Mouse (Mus musculus) kidney, embryonic 14.5 days (tissue): ENCODE measurements around the gene Creld2. TPM values are rescaled to one million over a fixed set of nuclear protein-coding genes. Genes with fewer than 3 reads are reported as not detected.
A peak's percentile ranks its signal among the peaks of the same experiment; 100 is the strongest.

ENCODE experiments used
- ATAC-seq: fragments of 200-750 bp; cut with Nextera tagmentation; 2 replicates; pipeline ENCODE4 v1.8.0; 2017; ENCODE audit warnings: moderate number of reproducible peaks, mild to moderate bottlenecking, moderate TSS enrichment, moderate library complexity; ENCODE audit not compliant: low FRiP score, low TSS enrichment
- H3K27ac ChIP-seq: fragments of 300-500 bp; sonication (generic); 2 replicates; pipeline ENCODE4 v1.5.1; 2014; ENCODE audit warnings: low read depth, mild to moderate bottlenecking, low read length, moderate library complexity, mixed read lengths
- H3K27me3 ChIP-seq: fragments of 300-500 bp; sonication (generic); 2 replicates; pipeline ENCODE4 v1.6.1; 2014; ENCODE audit warnings: mild to moderate bottlenecking, low read length; ENCODE audit not compliant: control insufficient read depth, insufficient read depth
- H3K36me3 ChIP-seq: fragments of 300-500 bp; sonication (generic); 2 replicates; pipeline ENCODE4 v1.6.1; 2014; ENCODE audit warnings: low read length, mixed read lengths; ENCODE audit not compliant: control insufficient read depth, insufficient read depth
- H3K4me1 ChIP-seq: fragments of 300-500 bp; sonication (generic); 2 replicates; pipeline ENCODE4 v1.6.1; 2014; ENCODE audit warnings: low read length, mixed read lengths; ENCODE audit not compliant: control insufficient read depth, insufficient read depth
- H3K4me2 ChIP-seq: fragments of 300-500 bp; sonication (generic); replicated peaks from 2 replicates; pipeline ENCODE4 v1.6.1; 2014; ENCODE audit warnings: low read depth, mild to moderate bottlenecking, low read length
- H3K4me3 ChIP-seq: fragments of 300-500 bp; sonication (generic); 2 replicates; pipeline ENCODE4 v1.5.1; 2014; ENCODE audit warnings: mild to moderate bottlenecking, low read length
- H3K9ac ChIP-seq: fragments of 300-500 bp; sonication (generic); 2 replicates; pipeline ENCODE4 v1.6.1; 2014; ENCODE audit warnings: low read depth, mild to moderate bottlenecking, low read length, moderate library complexity
- H3K9me3 ChIP-seq: fragments of 300-500 bp; sonication (generic); 2 replicates; pipeline ENCODE4 v1.6.1; 2016; ENCODE audit warnings: low read length; ENCODE audit not compliant: control insufficient read depth
- WGBS: fragments of 180-500 bp; shearing (Covaris S2); extraction: QIAGEN DNeasy Blood & Tissue Kit; methylation state at CpG from one replicate; pipeline ENCODE4 v1.1.7; 2014; 5-methylcytosine and 5-hydroxymethylcytosine counted together
- polyA plus RNA-seq: library from polyadenylated mRNA; unstranded; fragments of >200 nt; fragmentation: Nextera tagmentation; extraction: Ambion mirVana; gene quantifications from 2 replicates; pipeline ENCODE4 v1.2.1, GENCODE M21; 2014

Creld2 gene
- polyA plus RNA-seq, 1 experiment from 2014 or later = 100 TPM

GRCm38 (mm10) chr15:88836571-88836970, 17.1 kb downstream of the Creld2 start:
- Histone ChIP-seq H3K27me3 (no peaks in the 10 kb centered on the region), H3K9me3 (no peaks in the 10 kb centered on the region), H3K4me2 (no peak overlapping the region), H3K9ac (no peak overlapping the region), H3K4me3 (no peak overlapping the region), H3K36me3 (no peaks in the 10 kb centered on the region), H3K27ac (no peak overlapping the region), H3K4me1 (peaks cover 15% of the 10 kb centered on the region)
- no peak for ATAC-seq
- 52% methylated on average over 5 of the region's 5 CpGs for WGBS

GRCm38 (mm10) chr15:88837199-88837932, 17.9 kb downstream of the Creld2 start:
- peak; percentile 42 for ATAC-seq
- Histone ChIP-seq H3K9me3 (no peaks in the 10 kb centered on the region), H3K27me3 (no peaks in the 10 kb centered on the region), H3K36me3 (no peaks in the 10 kb centered on the region), H3K9ac (peak overlapping the region; percentile 35), H3K4me1 (peaks cover 10% of the 10 kb centered on the region; the same call in 1 of the 2 replicates), H3K27ac (no peak overlapping the region), H3K4me2 (peak overlapping the region; percentile 70), H3K4me3 (peak overlapping the region; percentile 49)
- under 1% methylated on average over 39 of the region's 39 CpGs for WGBS

DNA sequence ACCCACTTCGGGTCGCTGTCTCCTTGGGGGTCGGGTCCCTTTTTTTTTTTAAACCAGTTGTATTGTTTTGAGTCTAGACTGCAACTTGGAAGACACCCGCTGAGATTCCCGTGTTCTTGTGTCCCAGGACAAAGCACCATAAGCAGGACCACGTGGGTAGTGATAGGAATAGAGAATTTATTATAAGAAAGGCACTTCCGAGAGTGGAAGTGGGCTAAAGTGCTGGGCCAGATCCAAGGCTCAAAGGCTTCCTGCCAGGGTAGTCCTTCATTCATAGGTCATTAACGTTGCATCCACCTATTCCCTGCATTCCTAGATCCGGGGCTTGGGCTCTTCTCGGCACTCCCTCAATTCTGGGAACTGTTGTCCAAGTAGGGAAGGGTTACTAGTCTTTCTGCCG, 18.5 kb downstream of the Creld2 start:
- WGBS = 1% methylated on average over 11 of the region's 11 CpGs
- H3K9ac ChIP-seq = peak overlapping the region; percentile 35; the same call in 1 of the 2 replicates

GRCm38 (mm10) chr15:88839271-88839670, 19.8 kb downstream of the Creld2 start:
- no peaks in the 10 kb centered on the region for H3K9me3 ChIP-seq
- H3K27me3 ChIP-seq = no peaks in the 10 kb centered on the region
- H3K36me3 ChIP-seq = no peaks in the 10 kb centered on the region
- H3K9ac ChIP-seq = 0 out of 2 replicates have a peak overlapping the region, but pooled peaks have one; percentile 28
- no peak overlapping the region for H3K4me2 ChIP-seq
- H3K27ac ChIP-seq = peak overlapping the region; percentile 73; the same call in 1 of the 2 replicates
- 32% methylated on average over 9 of the region's 9 CpGs for WGBS
- H3K4me3 ChIP-seq = no peak overlapping the region
- peak; percentile 36 for ATAC-seq
- H3K4me1 ChIP-seq = peaks cover 10% of the 10 kb centered on the region; the same call in 1 of the 2 replicates

More for the DNA sequence above, 18.5 kb downstream of the Creld2 start:
- no peaks in the 10 kb centered on the region for H3K27me3 ChIP-seq
- H3K9me3 ChIP-seq = no peaks in the 10 kb centered on the region
- H3K36me3 ChIP-seq = no peaks in the 10 kb centered on the region
- no peak for ATAC-seq
- H3K4me2 ChIP-seq = peak overlapping the region; percentile 70
- H3K27ac ChIP-seq = no peak overlapping the region
- peaks cover 10% of the 10 kb centered on the region; the same call in 1 of the 2 replicates for H3K4me1 ChIP-seq
- peak overlapping the region; percentile 49 for H3K4me3 ChIP-seq

DNA sequence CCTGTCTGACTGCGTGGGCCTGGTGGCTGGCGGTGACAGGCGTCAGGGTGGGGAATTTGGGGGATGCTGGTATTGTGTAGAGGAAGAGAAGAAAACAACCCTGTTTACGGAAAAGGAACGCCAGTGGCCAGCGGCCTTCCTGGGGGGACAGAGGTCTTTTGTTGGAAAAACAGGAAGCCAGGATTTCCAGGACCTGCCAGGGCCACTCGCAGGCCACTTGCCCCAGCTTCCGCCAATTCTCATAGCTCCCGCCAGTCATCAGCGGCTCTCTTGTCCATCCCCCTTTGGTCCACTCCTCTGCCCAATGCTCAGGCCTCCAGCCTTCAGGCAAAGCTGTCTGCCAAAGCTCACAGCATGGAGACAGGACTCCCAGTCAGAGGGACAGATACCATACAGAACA, 20.7 kb downstream of the Creld2 start:
- Histone ChIP-seq H3K4me2 (no peak overlapping the region), H3K36me3 (no peaks in the 10 kb centered on the region), H3K27ac (peak overlapping the region; percentile 73; the same call in 1 of the 2 replicates), H3K9me3 (no peaks in the 10 kb centered on the region), H3K27me3 (no peaks in the 10 kb centered on the region), H3K4me3 (no peak overlapping the region), H3K4me1 (peaks cover 10% of the 10 kb centered on the region; the same call in 1 of the 2 replicates), H3K9ac (no peak overlapping the region)
- WGBS = 66% methylated on average over 10 of the region's 10 CpGs
- no peak for ATAC-seq

DNA sequence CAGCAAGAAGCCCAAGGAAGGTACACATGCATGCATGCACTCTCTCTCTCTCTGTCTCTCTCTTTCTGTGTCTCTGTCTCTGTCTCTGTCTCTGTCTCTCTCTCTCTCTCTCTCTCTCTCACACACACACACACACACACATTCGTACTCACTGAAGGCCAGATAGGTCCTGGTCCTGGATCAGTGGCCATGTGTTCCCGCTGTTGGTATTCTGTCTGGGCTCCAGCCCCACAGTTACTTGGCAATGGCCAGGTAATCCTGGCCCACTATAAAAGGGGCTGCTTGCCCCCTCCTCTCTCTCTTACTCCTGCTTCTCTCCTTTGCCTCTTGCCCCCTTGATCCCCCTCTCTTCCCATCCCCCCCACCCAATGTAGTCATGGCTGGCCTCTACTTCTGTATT, 21.7 kb downstream of the Creld2 start:
- H3K27me3 ChIP-seq = no peaks in the 10 kb centered on the region
- no peak overlapping the region for H3K9ac ChIP-seq
- no peak overlapping the region for H3K4me3 ChIP-seq
- H3K36me3 ChIP-seq = no peaks in the 10 kb centered on the region
- no peaks in the 10 kb centered on the region for H3K9me3 ChIP-seq
- no peak overlapping the region for H3K4me2 ChIP-seq
- WGBS = 91% methylated on average over 2 of the region's 2 CpGs
- H3K27ac ChIP-seq = no peak overlapping the region
- ATAC-seq = no peak
- H3K4me1 ChIP-seq = peaks cover 10% of the 10 kb centered on the region; the same call in 1 of the 2 replicates

GRCm38 (mm10) chr15:88841580-88842299, 22.3 kb downstream of the Creld2 start:
- ATAC-seq = no peak
- no peak overlapping the region for H3K27ac ChIP-seq
- no peaks in the 10 kb centered on the region for H3K9me3 ChIP-seq
- no peak overlapping the region for H3K4me3 ChIP-seq
- H3K4me1 ChIP-seq = peaks cover 10% of the 10 kb centered on the region; the same call in 1 of the 2 replicates
- no peak overlapping the region for H3K4me2 ChIP-seq
- 91% methylated on average over 3 of the region's 3 CpGs for WGBS
- no peaks in the 10 kb centered on the region for H3K27me3 ChIP-seq
- no peak overlapping the region for H3K9ac ChIP-seq
- H3K36me3 ChIP-seq = no peaks in the 10 kb centered on the region

DNA sequence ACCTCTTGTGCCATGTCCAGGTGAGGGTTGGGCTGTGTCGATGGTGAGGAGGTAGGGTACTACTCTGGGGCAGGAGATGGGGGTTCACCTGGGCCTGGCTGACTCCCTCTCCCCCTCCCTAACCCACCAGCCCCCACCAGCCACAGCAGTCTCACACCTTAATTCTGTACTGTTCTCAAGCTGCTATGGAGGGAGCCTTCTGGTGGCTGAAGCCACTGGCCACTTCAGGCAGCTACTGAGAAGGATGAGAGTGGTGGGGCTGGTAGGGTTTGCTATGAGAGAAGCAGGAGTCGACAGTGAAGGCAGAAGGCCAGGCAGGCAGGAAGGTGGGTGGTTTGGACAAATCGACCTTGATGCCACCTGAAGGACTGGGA, 22.8 kb downstream of the Creld2 start:
- H3K27me3 ChIP-seq = no peaks in the 10 kb centered on the region
- no peak overlapping the region for H3K9ac ChIP-seq
- no peak for ATAC-seq
- peaks cover 10% of the 10 kb centered on the region; the same call in 1 of the 2 replicates for H3K4me1 ChIP-seq
- no peaks in the 10 kb centered on the region for H3K36me3 ChIP-seq
- no peak overlapping the region for H3K4me2 ChIP-seq
- WGBS = 68% methylated on average over 3 of the region's 3 CpGs
- H3K27ac ChIP-seq = no peak overlapping the region
- no peaks in the 10 kb centered on the region for H3K9me3 ChIP-seq
- H3K4me3 ChIP-seq = no peak overlapping the region
